Mouse (Mus musculus): ENCODE results near the gene Dlk1. TPM values are rescaled to one million over a fixed set of nuclear protein-coding genes. Genes with fewer than 3 reads are reported as not detected.

Gene Dlk1
- 100 to 1,000 TPM; 213 to 272 TPM for total RNA-seq (2021)
- long read RNA-seq, experiment 1, full-length matches to known transcripts: 118 of 130 reads
- long read RNA-seq, experiment 1, partial matches to known transcripts: 9 of 130 reads
- long read RNA-seq, experiment 1, other reads (novel, unspliced or antisense): 3 of 130 reads
- long read RNA-seq, experiment 2, full-length matches to known transcripts: 64 of 79 reads
- long read RNA-seq, experiment 2, partial matches to known transcripts: 9 of 79 reads
- long read RNA-seq, experiment 2, other reads (novel, unspliced or antisense): 6 of 79 reads

- no peak for DNase-seq
- intact Hi-C loops (cut with DNase I; ENCODE audit: low total_unique reads): no loop called here
These were observed at the start of gene Dlk1 for GRCm38 (mm10) chr12:109452592-109452991. TSS of gene Dlk1 (plus strand) at chr12:109452823.

GRCm38 (mm10) chr12:109402943-109403342 lies 49.7 kb upstream of the Dlk1 start:
- intact Hi-C loops (cut with DNase I; ENCODE audit: low total_unique reads): no loop called here
- no peak for DNase-seq

- intact Hi-C loops (cut with DNase I; ENCODE audit: low total_unique reads): no loop called here
- no peak for DNase-seq
These were observed 48.9 kb upstream of the Dlk1 start for GRCm38 (mm10) chr12:109403752-109404151.

- intact Hi-C loops (cut with DNase I; ENCODE audit: low total_unique reads): no loop called here
- no peak for DNase-seq
These were observed 46.6 kb upstream of the Dlk1 start for GRCm38 (mm10) chr12:109406018-109406417.

GRCm38 (mm10) chr12:109410723-109411122 lies 41.9 kb upstream of the Dlk1 start:
- intact Hi-C loops (cut with DNase I; ENCODE audit: low total_unique reads): no loop called here

GRCm38 (mm10) chr12:109411172-109412070 lies 41.2 kb upstream of the Dlk1 start:
- DNase-seq: peak; percentile 58
- intact Hi-C loops (cut with DNase I; ENCODE audit: low total_unique reads): no loop called here

More at GRCm38 (mm10) chr12:109410723-109411122, 41.9 kb upstream of the Dlk1 start:
- DNase-seq: no peak

GRCm38 (mm10) chr12:109412071-109412440 lies 40.6 kb upstream of the Dlk1 start:
- no peak for DNase-seq
- intact Hi-C loops (cut with DNase I; ENCODE audit: low total_unique reads): no loop called here

GRCm38 (mm10) chr12:109412675-109413074 lies 39.9 kb upstream of the Dlk1 start:
- DNase-seq: peak; percentile 75
- intact Hi-C loops (cut with DNase I; ENCODE audit: low total_unique reads): no loop called here

GRCm38 (mm10) chr12:109413321-109413720 lies 39.3 kb upstream of the Dlk1 start:
- intact Hi-C loops (cut with DNase I; ENCODE audit: low total_unique reads): no loop called here
- DNase-seq: peak; percentile 53

GRCm38 (mm10) chr12:109416681-109417080 lies 35.9 kb upstream of the Dlk1 start:
- no peak for DNase-seq
- intact Hi-C loops (cut with DNase I; ENCODE audit: low total_unique reads): no loop called here

GRCm38 (mm10) chr12:109417476-109418201 lies 35.0 kb upstream of the Dlk1 start:
- peak; percentile 54 for DNase-seq
- intact Hi-C loops (cut with DNase I; ENCODE audit: low total_unique reads): no loop called here

GRCm38 (mm10) chr12:109420006-109420405 lies 32.6 kb upstream of the Dlk1 start:
- no peak for DNase-seq
- intact Hi-C loops (cut with DNase I; ENCODE audit: low total_unique reads): no loop called here

GRCm38 (mm10) chr12:109423163-109423562 lies 29.5 kb upstream of the Dlk1 start:
- DNase-seq: no peak
- intact Hi-C loops (cut with DNase I; ENCODE audit: low total_unique reads): no loop called here

GRCm38 (mm10) chr12:109423716-109424429 lies 28.8 kb upstream of the Dlk1 start:
- no peak for DNase-seq
- intact Hi-C loops (cut with DNase I; ENCODE audit: low total_unique reads): no loop called here

- DNase-seq: no peak
- intact Hi-C loops (cut with DNase I; ENCODE audit: low total_unique reads): no loop called here
These were observed 27.8 kb upstream of the Dlk1 start for GRCm38 (mm10) chr12:109424753-109425332.

- DNase-seq: no peak
- intact Hi-C loops (cut with DNase I; ENCODE audit: low total_unique reads): no loop called here
These were observed 26.6 kb upstream of the Dlk1 start for GRCm38 (mm10) chr12:109425982-109426381.

GRCm38 (mm10) chr12:109432475-109433130 lies 20.0 kb upstream of the Dlk1 start:
- no peak for DNase-seq
- intact Hi-C loops (cut with DNase I; ENCODE audit: low total_unique reads): no loop called here

GRCm38 (mm10) chr12:109436367-109436807 lies 16.2 kb upstream of the Dlk1 start:
- intact Hi-C loops (cut with DNase I; ENCODE audit: low total_unique reads): loop anchor here (5.0 kb wide), 2 partner anchors 521 to 936 kb away; no protein-coding TSS in a partner anchor
- DNase-seq: peak; percentile 85

Data from gastrocnemius, postnatal 14 days (tissue).